Mouse (Mus musculus) liver, postnatal 0 days (tissue): ENCODE measurements at regions not wholly inside any gene's neighbourhood (a gene's known extent, or its start where the extent isn't known, plus 50 kb on each side); places are given as distances from the start of the nearest gene placed in this dataset.

Experiments used
- ATAC-seq: fragments of 200-750 bp; cut with Nextera tagmentation; 2 replicates; pipeline ENCODE4 v1.8.0; 2017; ENCODE audit warnings: mild to moderate bottlenecking, moderate library complexity
- DNase-seq: peaks from one replicate; pipeline ENCODE4 v3.0.0-alpha.2; 2016
- H3K27ac ChIP-seq: fragments of 300-500 bp; sonication (generic); 2 replicates; pipeline ENCODE4 v1.5.1; 2014; ENCODE audit warnings: antibody characterized with exemption, moderate library complexity, mild to moderate bottlenecking, low read depth
- H3K27me3 ChIP-seq: fragments of 300-500 bp; sonication (generic); 2 replicates; pipeline ENCODE4 v1.6.1; 2014; ENCODE audit warnings: low read length, control low read depth, mixed read lengths; ENCODE audit not compliant: insufficient read depth
- H3K36me3 ChIP-seq: fragments of 300-500 bp; sonication (generic); replicated peaks from 2 replicates; pipeline ENCODE4 v1.6.1; 2014; ENCODE audit warnings: mild to moderate bottlenecking, control low read depth, low read length, moderate library complexity, mixed read lengths; ENCODE audit not compliant: insufficient read depth
- H3K4me1 ChIP-seq: fragments of 300-500 bp; sonication (generic); 2 replicates; pipeline ENCODE4 v1.6.1; 2014; ENCODE audit warnings: antibody characterized with exemption, mild to moderate bottlenecking, control low read depth; ENCODE audit not compliant: insufficient read depth
- H3K4me2 ChIP-seq: fragments of 300-500 bp; sonication (generic); 2 replicates; pipeline ENCODE4 v1.6.1; 2014; ENCODE audit warnings: low read depth, mild to moderate bottlenecking, low read length, moderate library complexity, mixed read lengths
- H3K4me3 ChIP-seq: fragments of 300-500 bp; sonication (generic); 2 replicates; pipeline ENCODE4 v1.5.1; 2014; ENCODE audit warnings: low read depth, low read length
- H3K9ac ChIP-seq: fragments of 300-500 bp; sonication (generic); replicated peaks from 2 replicates; pipeline ENCODE4 v1.6.1; 2014; ENCODE audit warnings: mild to moderate bottlenecking, moderate library complexity
- H3K9me3 ChIP-seq: fragments of 300-500 bp; sonication (generic); 2 replicates; pipeline ENCODE4 v1.6.1; 2016; ENCODE audit warnings: mild to moderate bottlenecking, control low read depth, low read length, mixed read lengths
- CTCF ChIP-seq: sonication (generic); IDR thresholded peaks from 2 replicates; pipeline ENCODE4 v1.5.1; 2016; ENCODE audit warnings: antibody characterized with exemption, low read depth
- EP300 ChIP-seq: IDR thresholded peaks from 2 replicates; pipeline ENCODE4 v1.6.1; 2016; ENCODE audit warnings: antibody characterized with exemption, low read depth, mild to moderate bottlenecking
- WGBS: fragments of 180-500 bp; shearing (Covaris S2); extraction: QIAGEN DNeasy Blood & Tissue Kit; methylation state at CpG from one replicate; pipeline ENCODE4 v1.1.7; 2014; ENCODE audit not compliant: insufficient replicate concordance; 5-methylcytosine and 5-hydroxymethylcytosine counted together

DNA sequence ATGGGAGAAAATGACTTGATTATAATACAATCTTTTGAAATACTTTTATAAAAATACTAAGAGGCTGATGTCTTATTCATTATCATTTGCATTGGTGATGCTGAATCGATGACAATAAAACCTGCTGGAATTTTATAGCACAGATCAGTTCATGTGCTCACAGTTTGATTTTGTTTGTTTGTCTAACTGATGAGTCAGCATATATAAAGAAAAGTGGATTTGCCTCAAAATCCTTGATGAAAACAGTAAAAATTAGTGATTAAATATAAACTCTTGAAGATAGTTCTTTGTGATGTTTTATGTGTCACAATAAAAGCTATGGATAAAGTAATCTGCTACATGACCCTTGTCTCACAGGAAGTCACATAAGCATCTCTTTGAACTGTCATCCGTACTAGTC, 210.9 kb downstream of the Psat1 start:
- no peak overlapping the region for H3K4me2 ChIP-seq
- no peaks in the 10 kb centered on the region for H3K27me3 ChIP-seq
- H3K4me1 ChIP-seq, result no peaks in the 10 kb centered on the region
- no peak overlapping the region for H3K4me3 ChIP-seq
- DNase-seq (no peak), ATAC-seq (no peak)
- TF ChIP-seq CTCF (no peak), EP300 (no peak)
- no peak overlapping the region for H3K27ac ChIP-seq
- no peaks in the 10 kb centered on the region for H3K9me3 ChIP-seq
- no peak overlapping the region for H3K9ac ChIP-seq
- WGBS, result 65% methylated on average over 2 of the region's 2 CpGs
- no peaks in the 10 kb centered on the region for H3K36me3 ChIP-seq

DNA sequence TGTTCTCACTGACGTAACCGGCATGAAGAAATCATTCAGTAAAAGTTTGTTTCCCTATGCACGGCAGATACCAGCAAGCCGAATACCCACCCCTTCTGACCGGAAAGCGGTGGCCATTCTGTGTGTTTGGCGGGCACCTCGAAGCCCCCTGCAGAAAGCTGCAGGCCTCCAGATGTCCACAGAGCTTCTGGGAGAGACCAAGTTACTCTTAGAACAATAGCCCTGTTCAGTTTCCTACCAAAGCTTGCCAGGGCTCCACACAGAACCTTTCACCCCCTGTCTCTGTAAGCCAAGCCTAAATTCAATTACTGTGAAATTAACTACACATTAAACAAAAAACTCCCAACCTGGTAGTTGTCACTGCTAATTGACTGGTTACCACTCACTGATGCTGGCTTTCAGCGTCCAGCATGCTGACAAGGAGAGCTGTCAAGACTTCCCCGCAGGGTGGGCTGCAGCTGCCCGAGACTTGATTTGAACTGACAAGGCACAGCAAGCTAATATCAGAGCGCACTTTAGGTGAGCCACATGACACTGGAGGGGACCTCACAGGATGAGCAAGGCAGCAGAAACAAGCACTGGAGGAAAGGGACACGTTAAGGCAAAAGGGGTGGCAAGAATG, 220.2 kb downstream of the Psat1 start:
- no peaks in the 10 kb centered on the region for H3K27me3 ChIP-seq
- no peak overlapping the region for H3K4me3 ChIP-seq
- H3K4me1 ChIP-seq, result no peaks in the 10 kb centered on the region
- TF ChIP-seq EP300, result no peak
- no peak overlapping the region for H3K27ac ChIP-seq
- WGBS, result 75% methylated on average over 13 of the region's 13 CpGs
- H3K9me3 ChIP-seq, result no peaks in the 10 kb centered on the region
- no peak overlapping the region for H3K4me2 ChIP-seq
- ATAC-seq, result no peak
- no peak for DNase-seq
- H3K36me3 ChIP-seq, result no peaks in the 10 kb centered on the region
- H3K9ac ChIP-seq, result no peak overlapping the region

DNA sequence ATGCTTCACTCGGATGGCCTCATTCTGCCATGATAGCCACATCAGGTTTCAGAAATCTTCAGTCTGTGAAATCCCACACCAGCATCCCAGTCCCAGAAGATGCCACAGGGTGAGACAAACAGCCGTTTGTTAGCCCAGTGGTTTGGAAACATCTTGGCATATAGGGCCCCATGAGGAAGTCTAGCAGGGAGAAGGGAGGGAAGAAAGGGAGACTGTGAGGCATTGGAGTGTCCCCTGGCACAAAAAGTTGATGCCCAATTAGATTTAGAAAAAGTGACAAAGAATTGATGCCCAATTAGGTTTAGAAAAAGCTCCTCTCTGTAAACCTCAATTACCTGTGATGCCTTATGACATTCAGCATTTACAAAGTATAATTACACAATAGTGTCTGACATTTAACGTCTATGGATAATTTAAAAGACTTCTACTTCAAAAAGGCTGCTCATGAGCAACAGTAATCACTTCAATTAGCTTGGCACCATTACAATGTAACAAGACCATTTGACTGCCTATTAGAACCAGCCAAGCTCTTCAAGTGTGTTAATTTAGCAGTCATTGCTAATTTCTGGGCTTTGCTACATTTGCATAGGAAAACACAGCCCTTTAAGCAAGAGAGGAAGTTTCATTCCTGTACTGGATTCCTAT, 254.6 kb downstream of the Psat1 start:
- H3K4me1 ChIP-seq, result no peaks in the 10 kb centered on the region
- no peak overlapping the region for H3K4me2 ChIP-seq
- no peaks in the 10 kb centered on the region for H3K36me3 ChIP-seq
- TF ChIP-seq EP300 (no peak), CTCF (no peak)
- H3K9me3 ChIP-seq, result no peaks in the 10 kb centered on the region
- DNase-seq (no peak), ATAC-seq (no peak)
- no peak overlapping the region for H3K9ac ChIP-seq
- no peaks in the 10 kb centered on the region for H3K27me3 ChIP-seq
- no peak overlapping the region for H3K4me3 ChIP-seq
- 74% methylated on average over 3 of the region's 3 CpGs for WGBS
- no peak overlapping the region for H3K27ac ChIP-seq

DNA sequence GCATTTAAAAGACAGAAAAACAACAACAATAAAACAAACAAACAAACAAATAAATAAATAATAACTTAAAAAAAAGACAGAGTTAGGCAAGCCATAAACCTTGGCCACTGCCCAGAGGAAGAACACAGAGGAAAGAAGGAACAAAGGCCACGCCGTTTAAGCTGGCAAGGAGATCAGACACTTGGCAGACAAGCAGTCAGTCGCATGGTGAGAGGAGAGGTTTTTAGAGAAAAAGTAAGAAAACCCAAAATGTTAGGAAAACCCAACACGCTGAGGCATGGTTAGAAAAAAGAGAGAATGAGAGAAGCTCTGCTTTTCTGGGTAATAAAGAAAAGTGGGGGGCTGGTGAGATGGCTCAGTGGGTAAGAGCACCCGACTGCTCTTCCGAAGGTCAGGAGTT, 277.1 kb downstream of the Psat1 start:
- H3K9ac ChIP-seq, result no peak overlapping the region
- H3K4me1 ChIP-seq, result no peaks in the 10 kb centered on the region
- H3K4me2 ChIP-seq, result no peak overlapping the region
- WGBS, result 83% methylated on average over 6 of the region's 6 CpGs
- DNase-seq (no peak), ATAC-seq (no peak)
- TF ChIP-seq EP300 (no peak), CTCF (no peak)
- H3K36me3 ChIP-seq, result no peaks in the 10 kb centered on the region
- no peak overlapping the region for H3K4me3 ChIP-seq
- no peaks in the 10 kb centered on the region for H3K27me3 ChIP-seq
- H3K9me3 ChIP-seq, result no peaks in the 10 kb centered on the region
- no peak overlapping the region for H3K27ac ChIP-seq

DNA sequence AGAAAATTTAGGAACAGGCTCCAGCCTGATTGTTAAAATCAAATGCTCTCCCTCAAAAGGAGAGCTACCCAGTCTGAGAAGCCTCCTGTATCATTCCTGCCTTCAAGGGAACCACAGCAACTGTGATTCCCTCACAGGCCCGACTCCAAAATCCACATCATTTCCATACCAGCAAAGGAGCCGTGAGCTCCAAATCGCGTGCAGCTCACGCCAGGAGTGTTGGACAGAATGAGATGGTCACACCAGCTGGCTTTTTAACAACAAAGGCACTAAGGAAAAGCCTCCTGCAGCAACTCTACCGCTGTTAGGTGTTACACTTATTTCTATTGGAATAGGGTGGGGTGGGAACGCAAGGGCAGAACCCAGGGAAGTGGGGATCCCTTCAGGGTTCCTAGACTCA, 277.6 kb downstream of the Psat1 start:
- ATAC-seq (no peak), DNase-seq (no peak)
- no peaks in the 10 kb centered on the region for H3K36me3 ChIP-seq
- no peak overlapping the region for H3K9ac ChIP-seq
- TF ChIP-seq EP300 (no peak), CTCF (no peak)
- H3K4me1 ChIP-seq, result no peaks in the 10 kb centered on the region
- 82% methylated on average over 7 of the region's 7 CpGs for WGBS
- no peak overlapping the region for H3K4me3 ChIP-seq
- H3K27me3 ChIP-seq, result no peaks in the 10 kb centered on the region
- H3K9me3 ChIP-seq, result no peaks in the 10 kb centered on the region
- H3K27ac ChIP-seq, result no peak overlapping the region
- no peak overlapping the region for H3K4me2 ChIP-seq

DNA sequence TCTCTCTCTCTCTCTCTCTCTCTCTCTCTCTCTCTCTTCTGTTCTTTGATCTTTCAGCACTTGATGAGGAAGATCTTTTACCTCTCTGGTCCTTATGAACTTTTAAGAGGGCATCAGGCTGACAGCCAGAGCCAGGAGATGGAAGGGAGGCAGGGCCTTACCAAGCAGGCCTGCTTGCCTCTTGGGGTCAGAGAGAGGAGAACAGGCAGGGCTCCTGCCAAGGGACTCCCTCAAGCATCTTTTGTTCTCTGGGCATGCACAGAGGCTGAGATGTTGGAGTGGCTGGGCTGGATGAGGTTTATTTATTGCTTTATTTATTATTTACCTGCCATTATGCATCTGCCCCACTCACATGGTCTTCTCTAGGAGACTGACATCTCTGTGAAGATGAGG, 278.5 kb downstream of the Psat1 start:
- TF ChIP-seq CTCF (no peak), EP300 (no peak)
- H3K36me3 ChIP-seq, result no peaks in the 10 kb centered on the region
- no peak overlapping the region for H3K27ac ChIP-seq
- no peak overlapping the region for H3K4me3 ChIP-seq
- DNase-seq (no peak), ATAC-seq (no peak)
- no peaks in the 10 kb centered on the region for H3K4me1 ChIP-seq
- no peaks in the 10 kb centered on the region for H3K9me3 ChIP-seq
- no peak overlapping the region for H3K4me2 ChIP-seq
- no peak overlapping the region for H3K9ac ChIP-seq
- no peaks in the 10 kb centered on the region for H3K27me3 ChIP-seq
